Mouse (Mus musculus) adrenal gland, postnatal 25 days (tissue): ENCODE data around the gene Cep170. TPM values are rescaled to one million over a fixed set of nuclear protein-coding genes. Genes with fewer than 3 reads are reported as not detected.
"Not testable (repeated sequence)": the region's sequence is repeated elsewhere in the genome, so short reads cannot be mapped to it uniquely, and the experiment has no call there.

Experiments used
- DNase-seq: peaks from one replicate; pipeline ENCODE4 v3.0.0; 2021; ENCODE audit warnings: mixed read lengths
- long read RNA-seq: library from polyadenylated mRNA; stranded (forward); transcript quantifications from one replicate; pipeline ENCODE4 v2.0.0, GENCODE M21; 2021
- total RNA-seq: library from RNA; stranded (reverse); gene quantifications from 2 replicates; pipeline ENCODE4 v1.2.3, GENCODE M21; 2021

Cep170 gene
- 37.9 and 41.5 TPM in 2 replicates for total RNA-seq
- long read RNA-seq, partial matches to known transcripts: 0 of 4 reads
- long read RNA-seq, other reads (novel, unspliced or antisense): 4 of 4 reads

DNA sequence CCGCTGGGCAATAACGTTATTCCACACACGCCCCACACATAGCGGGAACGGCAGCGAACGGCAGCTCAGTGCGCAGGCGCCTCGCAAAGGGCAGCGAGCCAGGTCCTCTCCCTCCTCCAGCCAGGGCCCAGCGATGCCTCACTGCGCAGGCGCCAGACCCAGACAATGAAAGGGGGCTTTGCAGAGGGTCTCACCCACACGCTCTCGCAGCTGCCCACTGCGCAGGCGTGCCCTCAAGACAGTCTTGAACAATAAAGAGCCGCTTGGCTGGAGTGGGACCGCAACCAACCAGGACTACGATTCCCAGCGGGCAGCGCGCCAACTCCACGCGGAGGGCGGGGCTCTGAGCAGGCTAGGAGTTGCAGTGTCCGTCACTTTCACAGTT lies at the start of gene Cep170:
TSS of gene Cep170 (minus strand) at position 32 of the 385 bp plus-strand sequence.
- DNase-seq: peak; percentile 98

DNA sequence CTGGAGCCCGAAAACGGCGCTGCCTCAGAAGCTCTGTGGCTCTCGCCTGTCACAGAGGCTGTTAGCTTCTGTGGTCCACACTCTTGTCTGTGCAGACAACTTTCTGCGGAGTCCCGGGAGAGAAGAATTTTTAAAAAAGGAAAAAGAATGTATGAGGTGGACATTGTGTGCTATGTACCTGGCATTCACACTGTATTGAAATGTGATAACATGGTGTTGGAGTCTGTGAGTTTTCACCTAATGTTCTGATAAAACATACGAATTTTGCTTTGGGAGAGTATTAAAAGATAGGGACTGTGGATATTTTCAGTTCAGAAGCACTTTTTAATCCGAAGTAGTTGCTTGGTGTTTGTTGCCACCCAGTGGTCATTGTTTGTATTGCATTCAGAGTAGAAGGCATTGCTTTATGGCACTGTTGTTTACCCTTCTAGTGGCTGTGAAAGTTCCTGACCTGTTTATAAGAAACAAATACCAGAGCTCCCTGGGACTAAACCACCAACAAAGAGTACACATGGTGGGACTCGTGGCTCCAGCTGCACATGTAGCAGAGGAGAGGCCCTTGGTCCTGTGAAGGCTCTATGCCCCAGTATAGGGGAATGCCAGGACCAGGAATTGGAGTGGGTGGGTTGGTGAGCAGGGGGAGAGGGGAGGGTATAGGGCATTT lies 48.2 kb upstream of the Cep170 start:
- DNase-seq: peak; percentile 11

DNA sequence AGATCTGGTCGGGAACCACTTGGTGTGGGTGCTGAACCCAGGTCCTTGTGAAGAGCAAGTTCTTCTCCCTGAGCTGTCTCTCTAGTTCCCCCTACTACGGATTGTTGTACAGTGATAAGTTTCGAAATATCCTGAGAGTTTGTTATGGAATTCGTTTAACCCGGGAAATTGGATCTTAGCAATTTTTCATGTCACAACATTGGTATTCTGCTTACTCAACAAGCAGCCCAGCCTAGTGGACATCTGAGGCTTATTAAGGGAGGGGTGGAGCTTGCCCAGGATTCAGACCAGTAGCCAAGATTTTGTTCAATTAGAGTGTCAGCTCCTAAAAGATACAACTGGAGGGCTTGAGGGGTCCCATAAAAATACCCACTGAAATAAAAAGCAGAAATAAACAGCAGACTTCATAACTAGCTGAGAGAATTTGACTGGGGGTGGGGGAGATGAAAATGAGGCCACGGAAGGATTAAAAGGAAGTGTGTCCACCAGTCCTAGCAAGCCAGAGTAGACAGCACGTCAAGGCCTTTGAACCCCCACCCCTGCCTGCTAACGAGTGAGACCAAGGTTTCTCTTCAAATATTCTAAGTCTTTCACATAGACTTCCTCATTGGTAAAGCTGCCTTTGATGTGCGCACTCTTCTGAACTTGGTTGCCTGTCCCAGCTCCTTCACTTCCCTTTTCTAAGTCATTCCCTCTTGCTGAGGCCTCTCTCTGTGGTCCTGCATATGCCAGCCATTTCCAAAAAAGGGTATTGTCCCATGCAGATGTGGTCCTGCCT lies 39.1 kb upstream of the Cep170 start:
- no peak for DNase-seq

DNA sequence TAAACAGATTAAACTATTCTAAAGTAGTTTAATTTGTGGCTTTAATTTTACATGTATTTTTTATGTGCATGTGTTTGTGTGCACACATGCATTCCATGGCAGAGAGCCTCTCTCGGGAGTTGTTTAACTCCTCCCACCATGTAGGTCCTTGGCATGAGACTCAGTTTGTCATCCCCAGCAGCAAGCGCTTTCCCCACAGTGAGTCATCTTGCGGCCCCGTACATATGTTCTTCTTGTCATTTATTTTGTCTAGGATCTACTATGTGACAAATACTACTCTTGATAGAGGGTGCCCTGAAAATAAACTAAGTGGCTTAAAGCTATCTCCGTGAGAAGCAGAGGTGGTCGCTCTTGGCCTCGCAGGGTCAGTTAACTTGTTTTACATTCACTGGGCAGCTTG lies 37.5 kb upstream of the Cep170 start:
- DNase-seq: no peak

DNA sequence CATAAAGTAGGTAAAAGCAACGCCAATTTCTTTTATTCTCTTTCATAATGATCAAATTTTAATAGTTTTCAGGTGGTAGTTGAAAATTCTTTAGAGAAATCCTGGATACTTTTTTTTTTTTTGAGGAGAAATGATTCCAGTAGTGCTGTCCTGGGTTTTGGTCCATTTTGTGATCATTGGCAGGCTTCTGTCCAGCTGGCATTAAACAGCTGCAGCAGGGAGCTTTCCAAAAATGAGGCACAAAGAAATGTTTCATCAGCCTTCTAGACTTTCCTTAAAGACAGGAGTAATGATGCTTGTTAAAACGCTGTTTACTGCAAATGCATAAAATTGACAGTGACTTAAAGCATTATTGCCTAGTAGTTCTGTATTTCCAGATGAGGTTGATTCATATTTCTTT lies 35.5 kb upstream of the Cep170 start:
- no peak for DNase-seq

DNA sequence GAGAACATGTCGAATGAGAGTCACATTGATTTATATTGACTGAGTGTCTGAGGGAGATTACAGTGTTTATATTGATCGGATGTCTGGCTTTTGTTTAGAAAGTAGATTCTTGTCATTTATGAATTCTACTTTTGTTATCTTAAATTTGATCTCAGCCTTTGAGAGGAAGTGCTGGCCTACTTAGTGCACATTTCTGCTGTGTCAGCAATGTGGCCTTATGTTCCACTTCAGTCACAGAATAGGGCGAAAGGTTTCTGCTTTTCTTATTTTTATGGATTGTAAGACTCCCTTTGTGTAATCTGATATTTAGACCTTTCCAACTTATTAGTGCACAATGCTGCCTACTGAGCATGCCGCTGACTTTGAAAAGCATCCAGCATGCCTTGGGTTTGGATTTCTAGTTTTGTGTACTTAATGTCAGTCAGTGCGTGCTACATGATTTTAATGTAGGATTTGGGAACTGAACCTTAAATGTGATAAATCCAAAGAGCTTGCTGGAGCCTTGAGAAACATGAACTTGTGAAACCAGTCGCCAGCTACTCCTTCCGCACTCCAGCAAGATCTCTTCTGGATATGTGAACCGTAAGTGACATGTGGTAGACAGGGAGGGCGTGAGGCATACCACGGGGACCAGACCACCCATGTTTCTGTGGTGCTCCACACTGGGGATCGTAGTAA lies 34.9 kb upstream of the Cep170 start:
- DNase-seq: no peak

DNA sequence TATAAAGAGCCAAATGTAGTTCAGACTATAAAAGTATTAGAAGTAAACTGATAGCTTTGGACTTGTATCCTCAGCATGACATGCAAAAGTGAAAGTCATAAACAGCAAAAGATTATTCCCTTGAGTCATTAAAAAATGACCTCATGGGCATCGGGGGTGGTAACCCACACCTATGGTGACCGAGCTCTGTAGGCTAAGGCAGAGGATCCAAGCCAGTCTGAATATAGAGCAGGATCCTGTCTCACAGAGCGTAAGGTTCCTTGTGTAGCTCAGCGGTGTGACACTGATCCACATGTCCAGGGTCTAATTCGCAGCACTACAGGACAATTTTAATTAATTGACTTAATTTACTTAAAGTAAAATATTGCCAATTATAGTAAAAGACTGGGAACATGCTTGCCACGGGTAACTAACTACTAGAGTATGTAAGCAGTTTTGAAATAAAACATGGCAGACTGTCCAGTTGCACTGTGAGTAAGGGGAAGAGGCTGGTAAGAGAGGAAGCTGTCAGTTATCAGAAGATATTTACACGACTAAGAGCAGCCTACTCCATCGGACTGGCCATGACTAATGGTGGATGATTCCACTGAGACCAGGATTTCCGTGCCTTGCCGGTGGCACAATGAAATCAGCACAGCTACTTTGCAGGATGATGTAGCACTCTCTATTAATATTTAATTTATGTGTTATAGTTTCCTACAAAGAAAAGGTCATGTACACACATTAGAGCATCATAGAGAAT lies 33.4 kb upstream of the Cep170 start:
- DNase-seq: no peak

DNA sequence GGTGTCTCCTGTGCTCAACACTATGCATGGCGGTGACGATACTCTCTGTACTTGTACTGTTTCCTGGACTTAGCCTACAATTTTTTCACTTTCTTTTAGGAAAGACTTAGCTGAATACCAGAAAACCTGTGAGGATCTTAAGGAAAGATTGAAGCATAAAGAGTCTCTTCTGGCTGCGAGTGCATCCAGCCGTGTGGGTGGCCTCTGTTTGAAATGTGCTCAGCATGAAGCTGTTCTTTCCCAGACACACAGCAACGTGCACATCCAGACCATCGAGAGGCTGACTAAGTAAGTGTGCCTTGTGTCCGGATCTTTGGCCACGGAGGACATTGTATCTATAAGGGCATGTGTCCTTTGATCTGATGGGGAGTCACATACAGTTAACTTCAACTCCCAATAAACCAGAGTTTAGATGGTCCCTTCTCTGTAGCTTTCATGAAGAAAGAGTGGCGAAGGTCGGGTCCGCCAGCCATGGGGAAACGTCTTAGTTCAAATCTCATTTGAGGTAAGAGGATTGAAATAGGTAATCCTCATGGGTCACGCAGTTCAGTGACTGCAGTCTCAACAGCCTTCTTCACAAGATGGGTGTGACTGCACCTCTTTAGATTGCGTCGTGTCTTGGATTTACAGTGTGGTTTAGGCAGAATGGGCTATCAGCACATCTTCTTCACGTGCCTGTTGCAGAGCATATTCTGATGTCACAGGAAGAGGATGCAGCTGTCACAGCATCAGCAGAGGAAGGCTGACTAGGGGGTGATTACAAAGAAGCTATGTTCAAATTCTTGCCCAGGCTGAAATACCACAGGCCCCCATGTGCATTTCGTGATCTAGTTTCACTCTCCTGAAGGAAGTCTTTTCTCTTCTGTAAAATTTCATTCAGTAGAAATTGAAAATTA lies 31.5 kb upstream of the Cep170 start:
- no peak for DNase-seq

DNA sequence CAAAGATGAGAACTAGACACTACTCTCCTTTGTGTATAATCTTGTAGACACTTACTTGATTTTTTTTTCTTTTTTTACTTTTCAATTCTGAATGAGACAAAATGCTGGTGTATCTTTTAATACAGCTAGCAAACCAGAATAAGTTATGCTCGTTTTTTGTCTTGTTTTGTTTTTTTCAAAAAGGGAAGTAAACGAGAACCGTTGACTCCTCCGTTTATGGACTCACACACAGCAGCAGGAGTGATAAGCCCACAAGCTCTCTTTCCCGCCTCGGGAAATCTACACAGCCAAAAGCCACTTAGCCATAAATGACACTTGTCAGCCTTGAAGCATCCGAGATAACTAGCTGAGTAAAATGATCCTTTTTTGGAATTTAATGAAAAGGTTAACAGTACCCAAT lies 22.7 kb upstream of the Cep170 start:
- not testable (repeated sequence) for DNase-seq

DNA sequence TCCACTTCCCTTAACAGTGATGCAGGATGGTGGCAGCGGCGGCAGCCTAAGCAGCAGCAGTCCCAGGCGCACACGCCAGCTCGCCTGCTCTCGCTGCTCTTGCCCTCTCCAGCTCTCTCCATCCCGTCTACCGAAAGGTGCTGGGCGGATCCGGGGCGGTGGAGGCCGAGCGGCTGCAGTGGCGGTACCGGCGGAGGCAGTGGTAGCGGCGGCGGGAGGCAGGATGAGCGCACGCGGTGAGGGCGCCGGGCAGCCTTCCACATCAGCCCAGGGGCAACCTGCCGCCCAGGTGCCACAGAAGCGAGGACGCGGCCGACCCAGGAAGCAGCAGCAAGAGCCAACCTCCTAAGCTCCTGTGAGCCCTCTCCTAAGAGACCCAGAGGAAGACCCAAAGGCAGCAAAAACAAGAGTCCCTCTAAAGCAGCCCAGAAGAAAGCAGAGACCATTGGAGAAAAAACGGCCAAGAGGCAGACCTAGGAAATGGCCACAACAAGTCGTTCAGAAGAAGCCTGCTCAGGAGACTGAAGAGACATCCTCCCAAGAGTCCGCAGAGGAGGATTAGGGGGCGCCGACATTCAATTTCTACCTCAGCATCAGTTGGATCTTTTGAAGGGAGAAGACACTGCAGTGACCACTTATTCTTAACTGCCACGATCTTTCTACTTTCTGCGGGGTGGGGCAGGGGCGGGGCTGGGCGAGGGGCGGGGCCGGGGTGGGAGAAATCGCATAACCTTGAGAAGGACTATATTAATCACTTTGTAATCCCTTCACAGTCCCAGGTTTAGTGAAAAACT lies 21.8 kb upstream of the Cep170 start:
- DNase-seq: peak; percentile 41

DNA sequence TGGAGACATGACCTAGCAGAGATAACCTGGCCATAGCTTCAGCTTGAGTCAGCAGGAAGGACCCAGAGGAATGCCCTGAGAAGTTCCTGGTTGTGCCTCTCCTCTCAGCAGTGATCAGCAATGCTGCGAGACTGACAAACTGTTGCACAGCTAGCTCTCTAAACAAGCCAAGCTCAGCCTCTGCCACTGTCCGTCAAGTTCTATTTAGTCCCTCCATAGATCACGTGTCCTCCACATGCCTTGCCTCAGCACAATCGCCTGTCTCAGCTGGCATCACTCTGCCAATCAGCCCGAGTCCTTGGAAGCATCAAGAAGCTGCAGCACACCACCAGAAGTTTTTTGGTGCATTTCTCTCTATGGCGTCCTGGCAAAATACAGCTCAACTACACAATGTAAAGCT lies 21.0 kb upstream of the Cep170 start:
- no peak for DNase-seq

DNA sequence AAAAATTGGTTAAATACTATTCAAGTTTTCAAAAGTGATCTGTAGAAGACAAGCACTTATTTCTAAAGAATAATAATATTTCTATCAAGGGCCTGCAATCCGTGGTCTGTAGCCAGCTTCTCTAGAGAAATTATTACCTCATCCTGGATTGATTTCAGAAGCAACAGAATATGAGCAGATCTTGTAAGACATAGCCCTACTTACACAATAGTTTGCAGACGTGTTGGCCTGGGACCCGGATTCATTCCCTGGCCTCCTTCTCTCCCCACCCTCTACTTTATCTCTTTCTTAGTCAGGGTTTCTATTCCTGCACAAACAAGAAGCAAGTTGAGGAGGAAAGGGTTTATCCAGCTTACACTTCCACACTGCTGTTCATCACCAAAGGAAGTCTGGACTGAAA lies 20.1 kb upstream of the Cep170 start:
- no peak for DNase-seq

DNA sequence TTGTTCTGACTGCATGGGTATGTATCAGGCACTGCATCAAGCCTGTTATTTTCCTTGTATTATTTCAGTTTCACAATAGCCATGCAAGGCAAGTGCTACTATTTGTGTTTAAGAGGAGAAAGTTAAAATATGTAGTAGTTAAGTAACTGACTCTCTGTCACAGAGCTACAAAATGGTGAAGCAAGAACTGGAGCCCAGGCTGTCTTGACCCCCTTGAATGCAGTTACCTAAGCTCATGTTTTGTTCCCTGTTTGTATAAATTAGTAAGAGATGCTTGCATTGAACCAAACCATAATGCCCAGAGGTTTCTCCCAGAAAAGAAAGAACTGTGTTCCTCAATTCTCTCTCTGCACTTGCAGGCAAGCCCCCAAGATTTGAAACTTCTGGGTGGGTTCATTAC lies 19.4 kb upstream of the Cep170 start:
- DNase-seq: no peak

DNA sequence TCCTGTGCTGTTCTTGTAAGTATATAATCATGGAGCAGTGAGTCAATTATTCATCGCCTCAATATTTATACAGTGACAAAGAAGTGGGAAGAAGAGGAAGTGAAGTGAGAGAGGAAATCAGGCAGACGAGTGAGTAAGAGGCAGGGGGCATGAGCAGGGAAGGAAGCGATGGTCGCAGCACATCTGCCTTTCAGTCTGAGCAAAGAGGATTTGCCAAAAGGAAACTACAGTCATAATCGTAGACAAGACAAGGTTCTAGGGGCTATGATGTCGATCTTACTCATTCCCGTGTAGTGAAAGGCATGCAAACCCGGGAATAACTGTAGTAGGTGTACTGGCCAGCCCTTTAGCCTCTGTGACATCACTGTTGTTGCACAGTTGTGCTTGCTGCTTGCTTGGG lies 18.7 kb upstream of the Cep170 start:
- no peak for DNase-seq

DNA sequence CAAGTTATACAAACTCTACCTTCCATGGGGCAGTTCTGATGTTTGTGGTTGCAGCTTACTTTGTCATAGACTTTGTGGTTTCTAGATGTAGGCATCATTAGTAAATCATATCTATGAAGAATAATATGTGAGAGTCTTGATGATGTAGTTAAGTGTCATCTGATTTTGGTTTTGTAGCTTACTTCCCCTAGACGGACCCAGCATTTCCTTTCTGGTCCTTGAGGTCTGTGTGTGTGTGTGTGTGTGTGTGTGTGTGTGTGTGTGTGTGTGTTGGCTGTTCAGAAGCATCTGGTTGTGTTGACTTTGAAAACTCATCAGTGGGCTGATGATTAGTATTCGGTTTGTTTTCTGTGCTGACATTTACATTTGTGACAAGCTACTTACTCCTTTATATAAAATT lies 18.2 kb upstream of the Cep170 start:
- DNase-seq: no peak

DNA sequence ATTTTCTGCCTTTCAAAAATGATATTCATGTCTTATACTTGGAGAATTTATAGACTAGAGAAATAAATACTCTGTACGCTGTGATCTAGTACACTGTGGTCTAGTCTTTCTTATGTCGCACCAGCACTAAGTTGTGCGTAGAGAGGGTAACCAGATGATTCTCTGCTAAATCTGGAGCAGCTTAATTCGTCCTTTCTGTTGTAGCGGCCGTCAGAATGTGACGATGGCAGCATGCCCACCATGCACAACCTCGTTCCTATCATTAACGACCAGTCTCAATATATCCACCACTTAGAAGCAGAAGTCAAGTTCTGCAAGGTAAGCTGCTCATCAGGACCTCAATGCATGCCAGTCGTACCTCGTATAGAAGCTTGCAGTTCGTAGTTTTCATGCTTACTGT lies 14.8 kb upstream of the Cep170 start:
- no peak for DNase-seq

DNA sequence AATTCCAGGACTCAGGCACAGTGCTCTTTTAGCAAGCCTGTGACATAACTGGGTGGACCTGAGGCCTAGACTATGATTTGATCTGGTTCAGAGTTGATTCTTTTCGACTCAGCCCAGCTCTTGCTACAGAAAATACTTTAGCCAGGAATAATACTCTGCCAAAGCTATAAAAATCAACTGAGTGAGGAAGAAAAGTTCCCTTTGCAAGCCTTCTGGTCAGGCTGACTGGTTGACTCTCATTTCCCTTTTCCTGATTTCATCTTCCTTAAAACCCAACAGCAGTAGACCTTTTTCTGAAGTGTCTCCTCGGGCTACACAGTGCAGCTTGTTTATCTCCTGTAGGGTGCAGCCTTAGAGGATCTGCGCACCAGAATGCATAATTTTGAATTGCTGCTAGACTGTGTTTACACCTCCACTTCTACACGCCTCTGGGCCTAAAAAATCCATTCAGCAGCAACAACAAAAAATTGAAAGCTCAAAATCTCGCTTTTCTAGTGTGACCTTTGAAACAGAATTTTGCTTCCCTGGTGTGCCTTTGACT lies 14.1 kb upstream of the Cep170 start:
- DNase-seq: no peak

DNA sequence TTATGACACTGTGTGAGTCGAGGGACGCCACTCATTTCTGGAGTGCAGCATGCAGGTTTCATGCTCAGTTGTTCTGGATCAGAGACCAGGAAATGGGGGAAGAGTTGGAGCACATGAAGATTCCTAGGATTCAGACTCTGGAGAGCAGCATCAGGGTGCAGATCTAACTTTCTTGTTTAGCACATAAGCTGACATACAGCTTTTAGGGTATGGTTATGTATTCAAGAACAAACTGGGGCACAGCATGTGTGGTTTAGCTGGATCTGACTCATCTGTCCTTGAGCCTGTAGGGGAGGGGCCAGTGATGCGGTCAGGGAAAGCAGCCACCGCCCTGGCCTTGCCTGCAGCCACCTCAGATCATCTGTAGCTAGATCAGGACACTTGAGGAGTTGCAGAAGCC lies 13.5 kb upstream of the Cep170 start:
- DNase-seq: peak; percentile 80

DNA sequence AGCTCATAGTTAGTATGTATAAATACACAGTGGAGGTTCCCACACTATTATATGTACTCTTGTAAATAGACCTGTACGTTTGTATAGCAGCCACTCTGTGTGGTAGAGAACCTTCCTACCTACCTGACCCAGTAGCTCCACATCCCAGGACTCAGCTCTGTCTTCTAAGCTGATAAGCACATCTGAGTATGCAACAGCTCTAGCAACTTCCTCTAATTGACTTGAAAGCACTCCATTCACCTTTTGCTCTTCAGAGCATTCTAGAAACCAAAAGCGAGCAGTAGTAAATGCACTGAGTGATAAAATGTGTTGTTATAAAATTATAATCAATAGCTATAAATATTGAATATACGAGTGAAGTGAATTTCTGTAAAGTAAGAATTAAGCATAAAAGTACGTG lies 13.1 kb upstream of the Cep170 start:
- no peak for DNase-seq

DNA sequence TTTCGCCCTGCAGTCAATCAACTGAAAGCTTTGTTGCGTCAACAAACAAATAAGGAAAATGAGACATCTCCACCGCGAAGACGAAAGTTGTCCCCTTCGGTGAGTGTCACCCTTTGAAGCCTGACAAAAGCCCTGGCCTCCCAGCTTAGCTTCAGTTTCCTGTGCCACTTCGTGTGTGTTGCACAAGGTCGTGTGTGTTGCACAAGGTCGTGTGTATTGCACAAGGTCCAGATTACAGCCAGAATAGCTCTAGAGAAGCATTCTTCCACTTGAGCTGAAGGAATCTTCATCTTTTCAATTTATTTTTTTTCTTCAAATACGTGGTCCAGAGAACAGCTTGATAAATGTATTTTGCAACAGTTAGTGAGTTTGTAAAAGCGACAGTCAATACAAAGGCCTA lies 12.3 kb upstream of the Cep170 start:
- peak; percentile 24 for DNase-seq
